Mouse (Mus musculus) heart, embryonic 14.5 days (tissue): Measurements from ENCODE around the gene Adm. TPM values are rescaled to one million over a fixed set of nuclear protein-coding genes. Genes with fewer than 3 reads are reported as not detected.
A peak's percentile ranks its signal among the peaks of the same experiment; 100 is the strongest.
"Not testable (repeated sequence)": the region's sequence is repeated elsewhere in the genome, so short reads cannot be mapped to it uniquely, and the experiment has no call there.

Experiments used
- ATAC-seq: fragments of 200-750 bp; cut with Nextera tagmentation; 2 replicates; pipeline ENCODE4 v1.8.0; 2017; ENCODE audit warnings: low read depth, moderate TSS enrichment; ENCODE audit not compliant: insufficient number of reproducible peaks, insufficient read depth, low FRiP score
- H3K27ac ChIP-seq, 2 experiments: fragments of 200-500 bp in 1 of 2; fragments of 300-500 bp in 1 of 2; sonication (generic) in 1 of 2; replicated peaks in 1 of 2; 2 replicates each; pipeline ENCODE4 v1.5.1; 2012 to 2014; ENCODE audit warnings: low read depth in 2 of 2, low read length in 2 of 2, control low read depth in 1 of 2, mild to moderate bottlenecking in 1 of 2, mixed read lengths in 1 of 2; ENCODE audit not compliant: control insufficient read depth in 1 of 2, insufficient read depth in 1 of 2
- H3K27me3 ChIP-seq: fragments of 300-500 bp; sonication (generic); 2 replicates; pipeline ENCODE4 v1.6.1; 2014; ENCODE audit warnings: mild to moderate bottlenecking, low read length, control low read depth; ENCODE audit not compliant: control insufficient read depth, insufficient read depth
- H3K36me3 ChIP-seq: fragments of 300-500 bp; sonication (generic); 2 replicates; pipeline ENCODE4 v1.6.1; 2014; ENCODE audit warnings: mild to moderate bottlenecking, control low read depth, low read length, mixed read lengths; ENCODE audit not compliant: control insufficient read depth, insufficient read depth
- H3K4me1 ChIP-seq, 2 experiments: fragments of 200-500 bp in 1 of 2; fragments of 300-500 bp in 1 of 2; sonication (generic) in 1 of 2; 2 replicates each; pipeline ENCODE4 v1.6.1; 2012 to 2014; ENCODE audit warnings: low read length in 2 of 2, control low read depth in 1 of 2, mixed read lengths in 1 of 2; ENCODE audit not compliant: control insufficient read depth in 2 of 2, insufficient read depth in 2 of 2
- H3K4me2 ChIP-seq: fragments of 300-500 bp; sonication (generic); 2 replicates; pipeline ENCODE4 v1.6.1; 2014; ENCODE audit warnings: mild to moderate bottlenecking, low read length
- H3K4me3 ChIP-seq, 2 experiments: fragments of 200-500 bp in 1 of 2; fragments of 300-500 bp in 1 of 2; sonication (generic) in 1 of 2; 2 replicates each; pipeline ENCODE4 v1.5.1; 2012 to 2014; ENCODE audit warnings: low read length in 2 of 2, mild to moderate bottlenecking in 2 of 2, control low read depth in 1 of 2, low read depth in 1 of 2, moderate library complexity in 1 of 2; ENCODE audit not compliant: control insufficient read depth in 1 of 2, insufficient read depth in 1 of 2
- H3K9ac ChIP-seq: fragments of 300-500 bp; sonication (generic); 2 replicates; pipeline ENCODE4 v1.6.1; 2014; ENCODE audit warnings: mild to moderate bottlenecking, low read length
- H3K9me3 ChIP-seq: fragments of 300-500 bp; sonication (generic); 2 replicates; pipeline ENCODE4 v1.6.1; 2016; ENCODE audit warnings: low read length, control low read depth; ENCODE audit not compliant: control insufficient read depth
- WGBS: fragments of 180-500 bp; shearing (Covaris S2); extraction: QIAGEN DNeasy Blood & Tissue Kit; methylation state at CpG from one replicate; pipeline ENCODE4 v1.1.7; 2014; 5-methylcytosine and 5-hydroxymethylcytosine counted together
- polyA plus RNA-seq: library from polyadenylated mRNA; unstranded; fragments of >200 nt; fragmentation: Nextera tagmentation; extraction: Ambion mirVana; gene quantifications from 2 replicates; pipeline ENCODE4 v1.2.1, GENCODE M21; 2014

Gene Adm
- polyA plus RNA-seq, 1 experiment from 2014 or later: 15.3 TPM

- WGBS: under 1% methylated on average over 35 of the region's 36 CpGs
- ATAC-seq: peak; percentile 75; the same call in 1 of the 2 replicates
- no peaks in the 10 kb centered on the region for H3K36me3 ChIP-seq
- peak overlapping the region; percentile 73 for H3K9ac ChIP-seq
- H3K4me2 ChIP-seq: peak overlapping the region; percentile 90
- no peaks in the 10 kb centered on the region for H3K9me3 ChIP-seq
- H3K27me3 ChIP-seq: peaks cover 18% of the 10 kb centered on the region; the same call in 1 of the 2 replicates
- peak overlapping the region; percentile 55 to 59 for H3K4me3 ChIP-seq
- H3K27ac ChIP-seq: peak overlapping the region; percentile 2 to 25; a peak in 3 of 4 replicates
- peaks cover 28 to 35% of the 10 kb centered on the region in 2 experiments for H3K4me1 ChIP-seq
These were observed 2.6 kb downstream of the Adm start for GRCm38 (mm10) chr7:110629892-110630666.

- WGBS: 71% methylated on average over 16 of the region's 16 CpGs
- peaks cover 17 to 25% of the 10 kb centered on the region in 2 experiments for H3K4me1 ChIP-seq
- no peak overlapping the region for H3K4me3 ChIP-seq
- H3K36me3 ChIP-seq: no peaks in the 10 kb centered on the region
- H3K27ac ChIP-seq: 0 out of 4 replicates have a peak overlapping the region, but pooled peaks of 1 of the 2 experiments have one; percentile 1
- no peak overlapping the region for H3K9ac ChIP-seq
- H3K27me3 ChIP-seq: peaks cover 12% of the 10 kb centered on the region; the same call in 1 of the 2 replicates
- H3K4me2 ChIP-seq: no peak overlapping the region
- ATAC-seq: no peak
- no peaks in the 10 kb centered on the region for H3K9me3 ChIP-seq
These were observed 3.9 kb downstream of the Adm start for GRCm38 (mm10) chr7:110631136-110631888.

GRCm38 (mm10) chr7:110635929-110636328, 8.5 kb downstream of the Adm start:
- H3K36me3 ChIP-seq: no peaks in the 10 kb centered on the region
- no peak overlapping the region for H3K9ac ChIP-seq
- no peak overlapping the region for H3K4me3 ChIP-seq
- H3K9me3 ChIP-seq: no peaks in the 10 kb centered on the region
- H3K4me2 ChIP-seq: no peak overlapping the region
- WGBS: 76% methylated on average over 3 of the region's 3 CpGs
- H3K27me3 ChIP-seq: 0 out of 2 replicates have a peak, but pooled peaks cover 4% of the 10 kb centered on the region
- H3K27ac ChIP-seq: no peak overlapping the region
- peaks cover 4 to 10% of the 10 kb centered on the region in 2 experiments for H3K4me1 ChIP-seq
- ATAC-seq: no peak

GRCm38 (mm10) chr7:110636559-110636958, 9.1 kb downstream of the Adm start:
- WGBS: 33% methylated on average over 1 of the region's 1 CpGs
- no peak overlapping the region for H3K4me3 ChIP-seq
- no peaks in the 10 kb centered on the region for H3K9me3 ChIP-seq
- H3K9ac ChIP-seq: no peak overlapping the region
- ATAC-seq: no peak
- H3K27me3 ChIP-seq: 0 out of 2 replicates have a peak, but pooled peaks cover under 1% of the 10 kb centered on the region
- no peaks in the 10 kb centered on the region for H3K36me3 ChIP-seq
- no peak overlapping the region for H3K27ac ChIP-seq
- H3K4me2 ChIP-seq: no peak overlapping the region
- H3K4me1 ChIP-seq: peaks cover 2 to 13% of the 10 kb centered on the region in 2 experiments; a peak in 3 of 4 replicates

GRCm38 (mm10) chr7:110638305-110639110, 11.0 kb downstream of the Adm start:
- H3K4me3 ChIP-seq: no peak overlapping the region
- no peaks in the 10 kb centered on the region for H3K36me3 ChIP-seq
- no peak overlapping the region for H3K27ac ChIP-seq
- 45% methylated on average over 17 of the region's 17 CpGs for WGBS
- no peaks in the 10 kb centered on the region for H3K27me3 ChIP-seq
- H3K9ac ChIP-seq: no peak overlapping the region
- H3K9me3 ChIP-seq: no peaks in the 10 kb centered on the region
- H3K4me1 ChIP-seq: peaks cover 7 to 24% of the 10 kb centered on the region in 2 experiments
- ATAC-seq: no peak
- no peak overlapping the region for H3K4me2 ChIP-seq

GRCm38 (mm10) chr7:110639291-110639915, 11.9 kb downstream of the Adm start:
- Histone ChIP-seq H3K4me1 (peaks cover 7 to 24% of the 10 kb centered on the region in 2 experiments), H3K9me3 (no peaks in the 10 kb centered on the region), H3K27me3 (no peaks in the 10 kb centered on the region), H3K4me3 (no peak overlapping the region), H3K36me3 (no peaks in the 10 kb centered on the region), H3K4me2 (no peak overlapping the region), H3K27ac (no peak overlapping the region), H3K9ac (no peak overlapping the region)
- no peak for ATAC-seq
- WGBS: 77% methylated on average over 11 of the region's 11 CpGs

- not testable (repeated sequence) for H3K27me3 ChIP-seq, H3K27ac ChIP-seq, H3K36me3 ChIP-seq, H3K9ac ChIP-seq, H3K9me3 ChIP-seq, H3K4me2 ChIP-seq, H3K4me3 ChIP-seq, ATAC-seq
- WGBS: 98% methylated on average over 3 of the region's 3 CpGs
- H3K4me1 ChIP-seq: peaks cover 7 to 24% of the 10 kb centered on the region in 2 experiments
These were observed 12.5 kb downstream of the Adm start for GRCm38 (mm10) chr7:110639958-110640357.
